Mouse (Mus musculus): Measurements from ENCODE around the gene Slc10a6. TPM values are rescaled to one million over a fixed set of nuclear protein-coding genes. Genes with fewer than 3 reads are reported as not detected.

The Slc10a6 gene
- not detected for total RNA-seq (2023)

DNA sequence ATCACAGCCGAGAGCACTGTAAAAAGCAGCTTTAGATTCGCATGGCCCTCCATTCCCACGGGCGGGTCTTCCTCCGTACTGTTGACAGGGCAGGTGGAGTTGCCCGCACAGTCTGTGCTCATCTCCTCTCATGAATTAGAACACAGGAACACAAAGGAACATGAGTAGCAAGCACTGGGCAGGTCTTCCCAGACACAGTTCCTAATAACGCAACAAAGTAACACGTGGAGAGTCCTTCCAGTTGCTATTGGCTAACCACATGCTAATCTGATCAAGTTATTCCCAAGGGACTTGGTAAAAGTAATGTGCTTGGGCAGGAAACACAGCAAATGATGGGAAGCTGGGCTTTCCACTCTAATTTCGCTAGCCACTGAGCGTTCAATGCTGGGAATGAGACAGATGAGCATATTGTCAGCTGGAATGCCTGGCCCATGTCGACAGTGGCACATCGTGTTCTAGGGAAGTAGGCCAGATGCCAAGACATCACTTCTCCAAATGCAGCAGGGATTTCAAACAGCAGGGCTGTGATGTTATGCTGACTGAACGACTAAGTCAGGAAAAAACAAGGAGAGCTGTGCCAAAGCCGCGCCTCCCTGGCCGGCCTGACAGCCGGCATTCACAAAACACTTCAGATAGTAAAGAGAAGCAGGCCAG, at the start of gene Slc10a6:
TSS of gene Slc10a6 (minus strand) at position 293 of the 654 bp plus-strand sequence.

GRCm38 (mm10) chr5:103655346-103656118, 26.3 kb upstream of the Slc10a6 start, which contains the start of gene 1700016H13Rik:
TSS of gene 1700016H13Rik (minus strand) at chr5:103656010.

Other genes starting within 250 kb of the Slc10a6 start
- under 1 TPM; 0.62 to 0.77 TPM for gene Ptpn13, start 204.2 kb downstream of the Slc10a6 start, total RNA-seq (2023)
- gene 1700016H13Rik, start 26.6 kb upstream of the Slc10a6 start, total RNA-seq (2023), result not detected
- gene Aff1, start 63.0 kb upstream of the Slc10a6 start, total RNA-seq (2023), result 100 to 1,000 TPM; 109 to 117 TPM